ENCODE assay signal across 21 mouse cellular contexts in the genomic region with DNA sequence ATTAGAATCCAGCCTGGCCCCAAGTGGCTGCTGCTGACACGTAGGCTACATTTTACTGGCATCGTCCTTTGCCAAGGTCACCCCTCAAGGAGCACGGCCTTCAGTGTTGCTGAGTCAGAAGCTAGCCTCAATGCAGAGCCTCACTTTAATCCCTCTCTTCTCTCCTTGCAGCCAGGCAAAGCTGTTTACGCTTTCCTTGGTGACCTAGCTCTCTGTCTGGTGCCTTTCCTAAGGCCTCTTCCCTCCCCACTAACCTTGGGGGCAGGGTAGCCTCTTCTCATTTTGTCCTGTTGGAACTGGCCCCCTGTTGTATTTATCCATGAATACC. TPM values are rescaled to one million over a fixed set of nuclear protein-coding genes. Genes with fewer than 3 reads are reported as not detected.
DNase-seq lines count a peak whose midpoint lies in the region; ATAC-seq and TF ChIP-seq lines count a peak whose summit lies in the region.
"Had no signal": no experiment of that assay in that cellular context is flagged by ENCODE, and none has a peak within 500 bp of the region (broad histone marks: within the 10 kb centered on the region; RNA-seq: fewer than 3 reads in every experiment).

No protein-coding gene starts in this region.

- no peak for ATAC-seq in midbrain, embryonic 15.5 days (replicated peaks)
- ATAC-seq: intestine, embryonic 15.5 days; liver, postnatal 0 days had no signal

- no peak overlapping the region for H3K4me3 ChIP-seq in midbrain, embryonic 10.5 days
- no peak overlapping the region for H3K4me3 ChIP-seq in midbrain, embryonic 15.5 days
- no peak overlapping the region for H3K4me3 ChIP-seq in ES-E14 (ENCODE audit: insufficient read depth in 1 of 2, low read depth in 1 of 2, low read length in 2 of 2, poor library complexity in 1 of 2, severe bottlenecking in 1 of 2)
- H3K4me3 ChIP-seq: heart, embryonic 15.5 days; hindbrain, embryonic 15.5 days; intestine, embryonic 15.5 days; limb, embryonic 10.5 days had no signal

- H3K36me3 ChIP-seq in midbrain, embryonic 10.5 days = no peaks in the 10 kb centered on the region
- H3K36me3 ChIP-seq in midbrain, embryonic 15.5 days (replicated peaks) = no peaks in the 10 kb centered on the region
- H3K36me3 ChIP-seq in ES-E14 (ENCODE audit: control insufficient read depth, insufficient read depth, low read length, poor library complexity, severe bottlenecking) = no peaks in the 10 kb centered on the region
- H3K36me3 ChIP-seq: heart, embryonic 15.5 days; hindbrain, embryonic 15.5 days; intestine, embryonic 15.5 days; limb, embryonic 10.5 days had no signal

- H3K9me3 ChIP-seq in midbrain, embryonic 10.5 days (replicated peaks) = no peaks in the 10 kb centered on the region
- H3K9me3 ChIP-seq in midbrain, embryonic 15.5 days = no peaks in the 10 kb centered on the region
- H3K9me3 ChIP-seq in ES-E14 (ENCODE audit: control insufficient read depth, insufficient read depth, low read depth, low read length) = no peaks in the 10 kb centered on the region
- H3K9me3 ChIP-seq: heart, embryonic 15.5 days; hindbrain, embryonic 15.5 days; intestine, embryonic 15.5 days; limb, embryonic 10.5 days had no signal

- H3K27me3 ChIP-seq in midbrain, embryonic 10.5 days (ENCODE audit: low read depth, poor library complexity, severe bottlenecking) = peaks cover 19% of the 10 kb centered on the region
- H3K27me3 ChIP-seq in midbrain, embryonic 15.5 days (replicated peaks) = no peaks in the 10 kb centered on the region
- H3K27me3 ChIP-seq: hindbrain, embryonic 15.5 days; intestine, embryonic 15.5 days had no signal

- H3K9ac ChIP-seq in midbrain, embryonic 15.5 days = no peak overlapping the region
- H3K9ac ChIP-seq in ES-E14 (ENCODE audit: insufficient read depth, low read depth, low read length, poor library complexity, severe bottlenecking) = no peak overlapping the region
- H3K9ac ChIP-seq: heart, embryonic 15.5 days; hindbrain, embryonic 15.5 days; intestine, embryonic 15.5 days; liver, postnatal 0 days had no signal

- peaks cover 30% of the 10 kb centered on the region for H3K4me1 ChIP-seq in midbrain, embryonic 10.5 days
- H3K4me1 ChIP-seq in midbrain, embryonic 15.5 days = peaks cover 8% of the 10 kb centered on the region; the same call in 1 of the 2 replicates
- peaks cover 0 to 2% of the 10 kb centered on the region in 2 experiments; a peak in 2 of 4 replicates for H3K4me1 ChIP-seq in ES-E14 (ENCODE audit: control insufficient read depth in 2 of 2, insufficient read depth in 2 of 2, low read length in 2 of 2, poor library complexity in 1 of 2)
- H3K4me1 ChIP-seq: hindbrain, embryonic 15.5 days; intestine, embryonic 15.5 days had no signal

- 38% methylated on average over 4 of the region's 4 CpGs for WGBS in midbrain, embryonic 10.5 days
- WGBS in midbrain, embryonic 15.5 days = 19% methylated on average over 4 of the region's 4 CpGs

- in situ Hi-C loops in ES-E14 (cut with MboI; ENCODE audit: low sequenced_read_pairs in 2 of 2, unreplicated experiment in 2 of 2) = no loop called here

- peak overlapping the region; percentile 33; the same call in 1 of the 2 replicates for H3K27ac ChIP-seq in midbrain, embryonic 10.5 days (replicated peaks)
- no peak overlapping the region for H3K27ac ChIP-seq in midbrain, embryonic 15.5 days
- H3K27ac ChIP-seq in ES-E14 (ENCODE audit: insufficient read depth, low read depth, low read length, poor library complexity, severe bottlenecking) = no peak overlapping the region
- H3K27ac ChIP-seq: heart, embryonic 15.5 days; hindbrain, embryonic 15.5 days; intestine, embryonic 15.5 days; limb, embryonic 10.5 days; stomach, postnatal 0 days had no signal

- H3K4me2 ChIP-seq in midbrain, embryonic 15.5 days = no peak overlapping the region
- H3K4me2 ChIP-seq: heart, embryonic 15.5 days; hindbrain, embryonic 15.5 days; intestine, embryonic 15.5 days had no signal

- DNase-seq in midbrain, embryonic 10.5 days (ENCODE audit: low spot score) = peak; percentile 14
- DNase-seq in ES-E14 (ENCODE audit: low read depth, low spot score) = no peak
- peak; percentile 5 for DNase-seq in R1 (ENCODE audit: low read depth, low spot score)
- peak; percentile 73 for DNase-seq in adrenal gland, postnatal 14 days
- DNase-seq in kidney, postnatal 4 days = no peak
- no peak for DNase-seq in cerebellum, adult 9-10 months
- DNase-seq: heart, adult 18-20 months; heart, postnatal 4 days; kidney, adult 9 months; kidney, postnatal 36 days; liver, postnatal 0 days; right cerebral cortex, postnatal 14 days; thymus, postnatal 36 days had no signal

TF ChIP-seq in ES-E14, 5 proteins besides CTCF, POLR2A, EP300 and RAD21:
- TF ChIP-seq MAFK (IDR thresholded peaks at IDR 0.05; ENCODE audit: insufficient read depth, low read depth, low read length) (0 out of 2 replicates have a peak, but pooled peaks have one; percentile 11), CHD2 (IDR thresholded peaks at IDR 0.05; ENCODE audit: low read depth, low read length) (no peak)
TF ChIP-seq in ES-E14: peak in this region for 1.

RNA-seq across cellular contexts. Expression of a gene that starts 21.9 kb away (rescaled TPM):
- 0.49 and 0.97 TPM in 2 replicates for polyA plus RNA-seq in midbrain, embryonic 10.5 days (2016; fragmentation: Nextera tagmentation; extraction: Ambion mirVana)
- polyA plus RNA-seq in midbrain, embryonic 15.5 days (2015; fragmentation: Nextera tagmentation; extraction: Ambion mirVana) = 18.7 and 19.5 TPM in 2 replicates
- total RNA-seq in ES-E14 (2012; rRNA removed) = 0.49 and 1.5 TPM in 2 replicates
- total RNA-seq in adrenal gland, postnatal 14 days (2021) = 43.9 and 45.2 TPM in 2 replicates
- polyA plus RNA-seq: C2C12; liver, adult 2 months had no signal

Comparison
In these comparisons a context has a peak if more than half of its experiments do, and no peak if none do; other contexts are left out.
1. DNase-seq: peak in midbrain, embryonic 10.5 days (single experiment), R1 (single experiment) and adrenal gland, postnatal 14 days (single experiment); none in ES-E14 (single experiment), kidney, postnatal 4 days (0 of 2) and cerebellum, adult 9-10 months (single experiment).
2. RNA of a gene that starts 21.9 kb away (total RNA-seq): 43.9 to 45.2 TPM in adrenal gland, postnatal 14 days; 0.49 to 1.5 TPM in ES-E14; every median in the first group is over 10 times any median in the second.